Mouse (Mus musculus) forebrain, embryonic 11.5 days (tissue): Measurements from ENCODE around the gene Mast3. TPM values are rescaled to one million over a fixed set of nuclear protein-coding genes. Genes with fewer than 3 reads are reported as not detected.
A peak's percentile ranks its signal among the peaks of the same experiment; 100 is the strongest.

Experiments used
- ATAC-seq: fragments of 200-750 bp; cut with Nextera tagmentation; replicated peaks from 2 replicates; pipeline ENCODE4 v1.8.0; 2017; ENCODE audit warnings: moderate TSS enrichment; ENCODE audit not compliant: low FRiP score
- DNase-seq: peaks from one replicate; pipeline ENCODE4 v3.0.0-alpha.2; 2017; ENCODE audit warnings: low spot score
- H3K27ac ChIP-seq: fragments of 300-500 bp; sonication (generic); 2 replicates; pipeline ENCODE4 v1.5.1; 2014; ENCODE audit warnings: low read depth, low read length
- H3K27me3 ChIP-seq: fragments of 300-500 bp; sonication (generic); 2 replicates; pipeline ENCODE4 v1.6.1; 2014; ENCODE audit warnings: mild to moderate bottlenecking, low read length, mixed read lengths; ENCODE audit not compliant: control insufficient read depth, insufficient read depth
- H3K36me3 ChIP-seq: fragments of 300-500 bp; sonication (generic); 2 replicates; pipeline ENCODE4 v1.6.1; 2014; ENCODE audit warnings: mild to moderate bottlenecking, low read length, moderate library complexity, mixed read lengths; ENCODE audit not compliant: control insufficient read depth, insufficient read depth
- H3K4me1 ChIP-seq: fragments of 300-500 bp; sonication (generic); replicated peaks from 2 replicates; pipeline ENCODE4 v1.6.1; 2014; ENCODE audit warnings: low read length, mixed read lengths; ENCODE audit not compliant: control insufficient read depth, insufficient read depth
- H3K4me2 ChIP-seq: fragments of 300-500 bp; sonication (generic); 2 replicates; pipeline ENCODE4 v1.6.1; 2014; ENCODE audit warnings: low read depth, mild to moderate bottlenecking, low read length, moderate library complexity, mixed read lengths; ENCODE audit not compliant: severe bottlenecking
- H3K4me3 ChIP-seq: fragments of 300-500 bp; sonication (generic); 2 replicates; pipeline ENCODE4 v1.5.1; 2014; ENCODE audit warnings: low read depth, low read length
- H3K9ac ChIP-seq: fragments of 300-500 bp; sonication (generic); 2 replicates; pipeline ENCODE4 v1.6.1; 2014; ENCODE audit warnings: low read length
- H3K9me3 ChIP-seq: fragments of 300-500 bp; sonication (generic); 2 replicates; pipeline ENCODE4 v1.6.1; 2016; ENCODE audit warnings: low read length, mixed read lengths; ENCODE audit not compliant: control insufficient read depth
- WGBS: fragments of 180-500 bp; shearing (Covaris S2); extraction: QIAGEN DNeasy Blood & Tissue Kit; methylation state at CpG from one replicate; pipeline ENCODE4 v1.1.7; 2014; 5-methylcytosine and 5-hydroxymethylcytosine counted together
- polyA plus RNA-seq: library from polyadenylated mRNA; unstranded; fragments of >200 nt; fragmentation: Nextera tagmentation; extraction: Ambion mirVana; gene quantifications from 2 replicates; pipeline ENCODE4 v1.2.1, GENCODE M21; 2014

The Mast3 gene
- polyA plus RNA-seq, 1 experiment from 2014 or later, result 15.9 TPM

DNA sequence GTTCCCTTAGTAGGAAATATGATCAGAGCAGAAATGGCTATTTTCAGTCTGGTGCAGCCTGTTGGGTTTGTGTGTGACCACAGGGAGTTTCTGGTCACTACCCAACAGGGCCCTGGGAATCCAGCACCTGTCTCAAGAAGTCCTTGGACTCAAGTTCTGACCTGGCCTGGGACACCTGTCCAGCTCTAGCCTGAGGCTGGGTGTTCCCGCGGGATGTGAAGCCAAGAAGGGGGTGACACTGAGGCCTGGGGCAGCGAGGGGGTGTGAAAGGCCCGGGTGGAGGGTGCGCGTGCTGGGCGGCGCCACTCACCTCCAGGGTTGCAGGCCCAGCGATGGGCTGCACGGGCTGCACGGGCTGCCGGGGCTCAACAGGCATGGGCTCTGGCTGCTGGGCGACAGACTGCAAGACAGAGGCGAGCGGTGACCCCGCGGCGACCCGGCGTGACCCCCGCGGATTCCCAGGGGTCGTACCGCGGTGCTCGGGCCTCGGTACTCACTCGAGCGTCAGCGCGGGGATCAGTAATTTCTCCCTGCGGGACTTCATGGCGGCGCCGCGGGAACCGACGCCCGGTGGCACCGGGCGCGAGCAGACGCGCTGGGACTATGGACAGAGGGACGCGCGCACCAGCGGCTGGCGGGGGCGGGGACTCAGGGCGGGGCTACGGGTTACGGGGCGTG is 8.3 kb downstream of the Mast3 start:
- Histone ChIP-seq H3K27ac (no peak overlapping the region), H3K9ac (peak overlapping the region; percentile 71), H3K36me3 (no peaks in the 10 kb centered on the region), H3K4me3 (peak overlapping the region; percentile 58), H3K4me1 (peaks cover 23% of the 10 kb centered on the region), H3K4me2 (peak overlapping the region; percentile 82), H3K9me3 (no peaks in the 10 kb centered on the region), H3K27me3 (peaks cover 25% of the 10 kb centered on the region)
- under 1% methylated on average over 53 of the region's 54 CpGs for WGBS
- DNase-seq (no peak), ATAC-seq (peak; percentile 6; the same call in 1 of the 2 replicates)

DNA sequence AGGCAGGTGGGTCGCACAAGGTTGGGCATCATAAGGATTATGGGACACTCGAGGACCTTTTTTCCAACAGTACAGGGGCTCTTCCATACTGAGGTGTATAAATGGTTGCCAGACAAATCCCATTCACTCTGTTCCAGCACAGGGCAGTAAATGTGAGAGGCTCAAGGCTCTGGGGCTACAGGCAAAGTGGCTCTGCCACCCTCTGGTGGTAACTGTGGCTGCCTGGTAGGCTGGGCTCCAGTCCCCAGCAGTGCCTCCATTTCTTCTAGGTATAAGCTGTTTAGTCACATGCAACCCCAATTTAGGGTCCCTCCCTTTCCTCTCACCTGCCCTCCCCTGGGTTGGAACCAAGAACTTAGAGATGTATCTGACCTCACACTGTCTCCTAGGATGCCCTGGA is 9.5 kb downstream of the Mast3 start:
- DNase-seq, result no peak
- WGBS, result 78% methylated on average over 2 of the region's 2 CpGs
- Histone ChIP-seq H3K4me3 (no peak overlapping the region), H3K36me3 (no peaks in the 10 kb centered on the region), H3K27me3 (peaks cover 21% of the 10 kb centered on the region), H3K9ac (no peak overlapping the region), H3K9me3 (no peaks in the 10 kb centered on the region), H3K4me1 (peaks cover 30% of the 10 kb centered on the region), H3K4me2 (no peak overlapping the region), H3K27ac (no peak overlapping the region)
- ATAC-seq, result no peak

DNA sequence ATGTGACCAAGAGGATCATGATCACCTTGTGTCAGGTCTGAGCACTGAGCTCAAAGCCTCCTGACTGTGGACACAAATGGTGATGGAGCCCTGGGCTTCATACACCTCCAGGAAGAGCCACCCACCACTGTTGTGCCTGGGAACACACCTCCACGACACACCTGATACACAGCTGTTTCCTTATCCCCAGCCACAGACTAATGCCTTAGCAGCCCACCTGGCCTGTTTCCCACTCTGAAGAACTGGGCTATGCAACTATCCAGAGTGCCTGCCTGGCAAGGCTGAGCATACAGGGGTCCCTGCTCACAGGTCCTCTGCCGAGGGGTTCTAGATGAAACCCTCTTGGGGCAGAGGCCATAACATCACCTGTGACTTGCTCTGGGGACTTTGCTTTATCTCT is 10.6 kb downstream of the Mast3 start:
- Histone ChIP-seq H3K9me3 (no peaks in the 10 kb centered on the region), H3K27me3 (peaks cover 14% of the 10 kb centered on the region), H3K36me3 (no peaks in the 10 kb centered on the region), H3K9ac (no peak overlapping the region), H3K4me3 (no peak overlapping the region), H3K27ac (no peak overlapping the region), H3K4me1 (peaks cover 30% of the 10 kb centered on the region), H3K4me2 (no peak overlapping the region)
- WGBS, result 86% methylated on average over 2 of the region's 2 CpGs
- DNase-seq (no peak), ATAC-seq (no peak)

DNA sequence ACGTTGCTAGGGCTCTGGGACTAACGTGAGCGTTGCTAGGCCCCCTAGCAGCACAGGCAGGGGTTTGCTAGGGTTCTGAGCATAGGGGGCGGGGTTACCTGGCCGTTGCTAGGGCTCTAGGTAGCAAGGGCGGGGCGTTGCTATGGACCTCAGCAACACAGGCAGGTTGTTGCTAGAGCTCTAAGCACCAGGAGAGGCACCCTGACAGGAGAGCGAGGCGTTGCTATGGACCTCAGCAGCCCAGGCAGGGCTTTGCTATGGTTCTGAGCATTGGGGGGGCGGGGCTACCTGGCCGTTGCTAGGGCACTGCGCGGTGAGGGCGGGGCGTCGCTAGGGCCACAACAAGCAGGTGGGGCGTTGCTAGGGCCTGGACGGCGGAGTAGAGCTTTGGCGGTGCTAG is 12.2 kb downstream of the Mast3 start:
- H3K9ac ChIP-seq, result peak overlapping the region; percentile 79
- H3K27me3 ChIP-seq, result no peaks in the 10 kb centered on the region
- peak overlapping the region; percentile 89 for H3K27ac ChIP-seq
- WGBS, result under 1% methylated on average over 20 of the region's 20 CpGs
- DNase-seq (peak; percentile 91), ATAC-seq (peak; percentile 40)
- H3K9me3 ChIP-seq, result no peaks in the 10 kb centered on the region
- peak overlapping the region; percentile 46 for H3K4me3 ChIP-seq
- peak overlapping the region; percentile 72 for H3K4me2 ChIP-seq
- no peaks in the 10 kb centered on the region for H3K36me3 ChIP-seq
- H3K4me1 ChIP-seq, result peaks cover 27% of the 10 kb centered on the region

DNA sequence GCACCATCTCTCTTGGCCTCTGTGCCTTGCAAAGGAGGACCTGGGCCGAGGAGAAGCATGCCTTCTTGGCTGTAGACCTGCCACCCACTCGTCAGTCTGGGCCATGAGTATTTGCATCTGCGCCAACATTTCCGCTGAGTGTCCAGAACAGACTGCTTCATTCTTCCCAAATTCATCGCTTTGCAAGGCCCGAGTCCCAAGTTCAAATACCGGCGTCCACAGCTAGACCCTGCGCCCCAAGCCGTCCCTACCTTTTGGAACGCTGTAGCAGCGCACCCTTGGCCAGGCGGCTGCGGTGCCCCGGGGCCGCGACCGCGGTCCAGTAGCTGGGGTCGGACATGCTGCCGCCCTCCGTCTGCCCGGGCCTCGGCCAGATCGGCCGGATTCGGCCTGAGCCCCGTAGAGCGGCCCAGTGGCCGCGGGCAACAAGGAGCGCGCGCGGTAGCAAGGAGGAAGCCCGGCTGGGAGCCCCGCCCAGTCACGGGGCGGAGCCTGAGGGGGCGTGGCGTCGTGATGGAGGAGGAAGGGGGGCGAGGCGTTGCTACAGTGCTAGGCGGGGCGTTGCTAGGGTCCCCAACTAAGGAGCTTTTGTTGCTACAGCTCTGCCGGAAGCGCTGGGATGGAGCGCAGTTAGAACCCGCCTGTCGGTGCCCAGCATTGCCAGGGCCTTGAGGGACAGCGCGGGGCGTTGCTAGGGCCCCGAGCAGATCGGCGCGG is 12.7 kb downstream of the Mast3 start:
- DNase-seq (peak; percentile 99), ATAC-seq (peak; percentile 88)
- whole genome bisulfite sequencing, result 5% methylated on average over 57 of the region's 58 CpGs
- H3K4me2 ChIP-seq, result peak overlapping the region; percentile 72
- no peaks in the 10 kb centered on the region for H3K27me3 ChIP-seq
- H3K4me3 ChIP-seq, result peak overlapping the region; percentile 46
- H3K36me3 ChIP-seq, result no peaks in the 10 kb centered on the region
- no peaks in the 10 kb centered on the region for H3K9me3 ChIP-seq
- H3K27ac ChIP-seq, result peak overlapping the region; percentile 89
- H3K9ac ChIP-seq, result peak overlapping the region; percentile 79
- peaks cover 25% of the 10 kb centered on the region for H3K4me1 ChIP-seq

DNA sequence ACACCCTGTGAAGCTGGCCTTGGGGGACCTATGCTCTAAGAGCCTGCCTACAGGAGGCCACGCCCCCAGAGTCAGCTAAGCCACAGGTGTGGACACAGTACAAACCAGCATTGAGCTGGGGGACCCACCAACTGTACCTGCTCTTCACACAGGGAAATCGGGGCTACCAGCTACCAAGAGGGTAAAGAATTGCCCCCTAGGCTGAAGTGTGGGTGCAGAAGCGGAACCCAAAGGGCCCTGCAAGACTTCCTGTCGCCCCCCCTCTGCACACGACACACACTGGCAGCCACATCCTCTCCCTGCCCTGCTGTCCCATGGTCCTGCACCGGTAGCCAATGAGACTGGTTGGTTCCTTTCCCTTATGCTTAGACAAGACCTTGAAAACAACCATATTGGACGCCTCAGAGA is 13.6 kb downstream of the Mast3 start:
- Histone ChIP-seq H3K9me3 (no peaks in the 10 kb centered on the region), H3K4me2 (peak overlapping the region; percentile 72), H3K27me3 (no peaks in the 10 kb centered on the region), H3K4me1 (peaks cover 22% of the 10 kb centered on the region), H3K27ac (no peak overlapping the region), H3K36me3 (no peaks in the 10 kb centered on the region), H3K9ac (peak overlapping the region; percentile 79), H3K4me3 (peak overlapping the region; percentile 46; the same call in 1 of the 2 replicates)
- ATAC-seq, result no peak
- no peak for DNase-seq
- WGBS, result 78% methylated on average over 7 of the region's 7 CpGs

DNA sequence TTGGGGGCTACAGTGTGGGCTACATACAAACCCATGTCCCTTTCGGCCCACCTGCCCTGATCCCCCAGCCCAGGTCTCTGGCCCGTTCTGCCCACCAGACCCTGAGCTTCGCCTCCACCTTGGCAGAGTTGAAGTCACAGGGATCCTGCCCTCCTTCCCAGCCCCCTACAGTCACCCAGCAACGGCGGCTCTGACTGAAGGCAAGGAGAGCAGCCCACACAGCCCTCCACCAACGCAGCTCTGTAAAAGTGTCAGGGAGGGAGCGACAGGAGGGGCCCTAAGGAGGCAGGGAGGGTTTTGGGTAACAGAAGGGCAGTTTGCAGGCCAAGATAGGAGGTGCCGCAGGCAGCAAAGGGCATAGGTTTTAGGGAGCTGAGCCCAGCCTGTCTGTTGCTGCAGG is 14.0 kb downstream of the Mast3 start:
- Histone ChIP-seq H3K4me1 (peaks cover 20% of the 10 kb centered on the region), H3K9ac (peak overlapping the region; percentile 79; the same call in 1 of the 2 replicates), H3K9me3 (no peaks in the 10 kb centered on the region), H3K27me3 (no peaks in the 10 kb centered on the region), H3K36me3 (no peaks in the 10 kb centered on the region; the same call in 1 of the 2 replicates), H3K4me3 (no peak overlapping the region), H3K4me2 (no peak overlapping the region), H3K27ac (no peak overlapping the region)
- DNase-seq (no peak), ATAC-seq (no peak)
- WGBS, result 74% methylated on average over 8 of the region's 8 CpGs

DNA sequence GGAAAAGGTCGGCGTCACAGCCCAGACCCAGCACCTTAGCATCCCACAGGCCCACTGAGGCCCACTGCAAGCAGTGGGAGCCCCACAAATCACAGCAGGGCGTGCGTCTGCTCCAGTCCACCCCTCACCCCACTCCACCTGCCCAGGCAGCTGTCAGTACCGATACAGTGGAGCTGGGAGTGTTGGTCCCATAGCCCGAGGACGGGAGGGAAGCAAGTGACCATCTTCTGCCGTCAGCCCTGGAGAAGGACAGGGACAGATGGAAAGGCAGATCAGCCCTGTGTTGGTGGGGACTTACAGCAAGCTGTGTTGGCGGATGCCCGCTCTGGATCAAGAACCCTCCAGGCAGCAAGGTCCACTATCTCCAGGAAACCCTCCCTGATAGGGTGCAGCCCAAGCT is 15.8 kb downstream of the Mast3 start:
- Histone ChIP-seq H3K4me2 (no peak overlapping the region), H3K4me1 (peaks cover 20% of the 10 kb centered on the region), H3K9me3 (no peaks in the 10 kb centered on the region), H3K27me3 (no peaks in the 10 kb centered on the region), H3K9ac (no peak overlapping the region), H3K36me3 (no peaks in the 10 kb centered on the region; the same call in 1 of the 2 replicates), H3K27ac (no peak overlapping the region), H3K4me3 (no peak overlapping the region)
- no peak for ATAC-seq
- DNase-seq, result no peak
- WGBS, result 85% methylated on average over 10 of the region's 10 CpGs
